Mouse (Mus musculus): ENCODE results near the gene Efhd2. TPM values are rescaled to one million over a fixed set of nuclear protein-coding genes. Genes with fewer than 3 reads are reported as not detected.

Efhd2 gene
- 36.3 and 41.0 TPM in 2 replicates for polyA plus RNA-seq (2012; rRNA removed)

DNA sequence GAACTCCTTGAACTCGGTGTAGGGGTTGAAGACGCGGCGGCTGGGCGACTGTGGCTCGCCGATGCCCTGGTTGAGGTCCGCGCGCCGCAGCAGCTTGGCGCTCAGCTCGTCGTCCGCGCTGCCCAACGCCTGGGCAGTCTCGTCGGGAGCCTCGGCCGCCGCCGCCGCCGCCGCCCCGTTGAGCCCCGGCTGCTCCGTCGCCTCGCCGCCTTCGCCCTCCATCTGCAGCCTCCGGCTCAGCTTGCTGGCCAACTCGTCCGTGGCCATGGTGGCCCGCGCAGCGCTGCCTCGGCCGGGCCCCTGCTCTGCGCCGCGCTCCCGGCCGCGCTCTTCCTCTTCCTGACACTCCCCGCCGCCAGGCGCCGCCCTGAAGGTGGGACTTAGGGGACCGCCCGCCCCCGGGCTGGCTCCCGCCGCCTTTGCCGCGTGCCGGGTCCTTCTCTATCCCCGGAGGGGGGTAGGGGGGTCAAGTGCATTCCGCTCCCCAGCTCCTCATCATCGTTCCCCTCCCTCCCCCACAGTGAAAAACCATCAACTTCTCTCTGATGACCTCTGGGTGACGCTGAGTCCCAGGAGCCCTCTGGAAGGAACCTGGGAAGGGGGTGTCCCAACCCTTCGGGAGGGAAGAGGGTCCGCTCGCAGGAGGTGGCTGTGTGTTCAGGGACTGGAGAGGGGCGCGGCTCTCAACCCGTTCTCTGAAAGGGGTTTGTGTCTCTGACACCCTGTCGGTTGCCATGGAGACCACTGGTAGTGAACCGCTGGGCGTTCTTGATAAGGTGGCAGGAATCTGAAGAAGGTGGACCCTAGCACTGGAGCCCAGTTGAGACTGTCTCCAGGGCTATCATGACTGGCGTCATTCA, at the start of gene Efhd2:
Efhd2 (minus strand) TSS at position 320 of the 860 bp plus-strand sequence.
- Histone ChIP-seq H3K27me3 (replicated peaks; ENCODE audit: control insufficient read depth, insufficient read depth, low read length) (no peaks in the 10 kb centered on the region), H3K36me3 (ENCODE audit: control insufficient read depth, insufficient read depth, low read length) (no peaks in the 10 kb centered on the region), H3K27ac (ENCODE audit: insufficient read depth, low read depth, low read length) (no peak within 1 kb of the TSS), H3K4me3 (ENCODE audit: insufficient read depth, low read depth, low read length) (peak within 1 kb of the TSS; percentile 66), H3K4me1 (ENCODE audit: control insufficient read depth, insufficient read depth, low read length) (no peaks in the 10 kb centered on the region)
- WGBS, result 1% methylated on average over 73 of the region's 73 CpGs
- DNase-seq, result peak; percentile 81
- TF ChIP-seq CTCF (conservative IDR thresholded peaks at IDR 0.05; ENCODE audit: insufficient read depth, insufficient read length, low read depth, low read length) (no peak), POLR2A (IDR thresholded peaks at IDR 0.05; ENCODE audit: low read depth, low read length) (peak; percentile 46)

DNA sequence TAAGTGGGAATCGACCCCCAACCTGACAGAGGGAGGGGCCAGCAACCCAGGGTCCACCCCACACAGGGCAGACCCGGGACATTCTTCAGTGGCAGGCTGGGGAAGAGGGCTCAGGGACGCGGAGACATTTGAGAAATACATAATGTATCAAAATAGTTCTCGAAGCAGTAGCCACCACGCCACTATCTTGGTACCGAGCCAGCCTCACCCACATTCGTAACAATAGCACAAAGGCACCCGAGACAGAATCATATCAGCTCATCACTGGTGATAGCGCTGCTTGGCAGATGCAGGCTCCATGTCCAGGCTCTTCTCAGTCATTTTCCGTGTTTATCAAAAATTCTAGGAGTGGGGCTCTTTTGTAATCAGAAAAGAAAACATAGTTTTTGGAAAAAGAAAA, 49.2 kb upstream of the Efhd2 start:
- no peak overlapping the region for H3K27ac ChIP-seq (ENCODE audit: insufficient read depth, low read depth, low read length)
- peaks cover 9% of the 10 kb centered on the region; the same call in 1 of the 2 replicates for H3K4me1 ChIP-seq (ENCODE audit: control insufficient read depth, insufficient read depth, low read length)
- H3K4me3 ChIP-seq (ENCODE audit: insufficient read depth, low read depth, low read length), result no peak overlapping the region
- no peaks in the 10 kb centered on the region for H3K36me3 ChIP-seq (ENCODE audit: control insufficient read depth, insufficient read depth, low read length)
- 71% methylated on average over 11 of the region's 11 CpGs for WGBS
- DNase-seq, result no peak
- no peaks in the 10 kb centered on the region for H3K27me3 ChIP-seq (replicated peaks; ENCODE audit: control insufficient read depth, insufficient read depth, low read length)
- TF ChIP-seq POLR2A (IDR thresholded peaks at IDR 0.05; ENCODE audit: low read depth, low read length) (no peak), CTCF (conservative IDR thresholded peaks at IDR 0.05; ENCODE audit: insufficient read depth, insufficient read length, low read depth, low read length) (no peak)

DNA sequence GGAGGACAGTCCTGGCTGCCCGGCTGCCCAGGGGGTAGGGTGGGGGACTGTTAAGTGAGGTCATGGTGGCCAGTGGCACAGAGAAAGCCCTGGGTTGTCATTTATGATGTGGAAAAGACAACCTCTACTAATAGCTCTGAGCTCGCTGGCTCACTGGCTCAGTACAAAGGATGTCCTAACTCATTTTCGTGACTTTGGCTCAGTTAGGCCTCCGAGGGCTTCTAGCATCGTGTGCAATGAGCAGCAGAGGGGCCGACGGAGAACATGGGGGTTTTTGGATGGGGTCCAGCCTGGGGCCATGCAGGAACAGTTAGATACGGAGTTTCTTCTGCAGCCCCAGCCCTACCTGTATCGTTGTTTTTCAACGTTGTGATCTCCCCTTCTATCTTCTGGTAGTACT, 45.7 kb upstream of the Efhd2 start:
- H3K36me3 ChIP-seq (ENCODE audit: control insufficient read depth, insufficient read depth, low read length), result no peaks in the 10 kb centered on the region
- H3K4me3 ChIP-seq (ENCODE audit: insufficient read depth, low read depth, low read length), result no peak overlapping the region
- H3K27me3 ChIP-seq (replicated peaks; ENCODE audit: control insufficient read depth, insufficient read depth, low read length), result no peaks in the 10 kb centered on the region
- WGBS, result 78% methylated on average over 10 of the region's 10 CpGs
- H3K4me1 ChIP-seq (ENCODE audit: control insufficient read depth, insufficient read depth, low read length), result no peaks in the 10 kb centered on the region
- H3K27ac ChIP-seq (ENCODE audit: insufficient read depth, low read depth, low read length), result no peak overlapping the region
- TF ChIP-seq CTCF (conservative IDR thresholded peaks at IDR 0.05; ENCODE audit: insufficient read depth, insufficient read length, low read depth, low read length) (no peak), POLR2A (IDR thresholded peaks at IDR 0.05; ENCODE audit: low read depth, low read length) (no peak)
- DNase-seq, result no peak

DNA sequence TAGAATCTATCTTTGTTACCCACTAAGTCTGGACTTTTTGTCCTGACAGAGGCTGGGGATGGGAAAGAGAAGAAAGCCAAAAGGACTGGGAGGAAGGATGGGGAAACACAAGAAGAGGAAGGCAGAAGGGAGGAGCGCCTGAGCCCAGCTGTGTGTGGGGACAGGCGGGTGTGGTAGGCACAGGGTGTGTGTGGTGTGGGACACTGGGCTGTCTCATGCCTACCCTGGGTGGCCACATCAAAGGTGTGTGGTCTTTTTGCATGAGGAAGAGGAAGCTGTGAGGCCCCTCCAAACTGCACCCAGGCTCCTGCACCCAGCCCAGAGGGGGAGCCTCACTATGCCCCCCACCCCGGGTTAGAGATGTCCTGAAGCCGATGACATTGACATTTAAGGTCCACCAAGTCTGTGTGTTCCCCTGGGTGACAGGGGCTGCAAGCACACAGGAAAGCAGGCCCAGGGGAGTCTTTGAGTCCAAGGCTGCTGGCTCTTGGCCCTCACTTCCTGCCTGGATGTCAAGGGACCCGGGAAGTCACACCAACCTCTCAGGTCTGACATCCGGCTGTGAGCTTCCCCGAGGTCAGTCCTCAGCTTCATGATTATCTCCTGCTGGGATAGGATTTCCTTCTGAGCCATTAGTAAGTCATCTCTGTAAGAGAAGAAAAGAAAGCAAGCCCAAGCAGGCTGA, 43.2 kb upstream of the Efhd2 start:
- Histone ChIP-seq H3K27me3 (replicated peaks; ENCODE audit: control insufficient read depth, insufficient read depth, low read length) (no peaks in the 10 kb centered on the region), H3K36me3 (ENCODE audit: control insufficient read depth, insufficient read depth, low read length) (no peaks in the 10 kb centered on the region), H3K4me1 (ENCODE audit: control insufficient read depth, insufficient read depth, low read length) (no peaks in the 10 kb centered on the region), H3K4me3 (ENCODE audit: insufficient read depth, low read depth, low read length) (no peak overlapping the region), H3K27ac (ENCODE audit: insufficient read depth, low read depth, low read length) (no peak overlapping the region)
- WGBS, result 69% methylated on average over 7 of the region's 7 CpGs
- TF ChIP-seq CTCF (conservative IDR thresholded peaks at IDR 0.05; ENCODE audit: insufficient read depth, insufficient read length, low read depth, low read length), result no peak
- no peak for TF ChIP-seq POLR2A (IDR thresholded peaks at IDR 0.05; ENCODE audit: low read depth, low read length)
- DNase-seq, result no peak

DNA sequence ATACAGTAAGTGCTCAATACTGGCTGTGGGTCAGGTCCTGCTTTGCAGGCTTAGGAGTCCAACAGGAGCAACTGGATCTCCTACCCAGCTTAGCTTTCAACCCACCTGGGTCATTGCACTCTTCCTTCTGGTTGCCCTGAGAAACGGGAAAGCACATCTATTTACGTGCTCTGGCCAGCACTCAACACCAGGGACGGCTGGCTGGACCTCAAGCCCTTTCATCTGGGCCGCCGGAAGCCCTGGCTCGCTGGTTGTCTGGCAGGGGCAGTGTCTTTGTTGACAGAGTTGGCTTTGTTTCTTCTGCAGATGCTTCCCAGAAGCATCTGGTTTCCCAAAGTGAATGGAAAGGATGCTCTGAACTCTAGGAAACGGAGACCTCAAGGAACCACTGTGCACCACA, 39.3 kb upstream of the Efhd2 start:
- H3K36me3 ChIP-seq (ENCODE audit: control insufficient read depth, insufficient read depth, low read length), result no peaks in the 10 kb centered on the region
- H3K27me3 ChIP-seq (replicated peaks; ENCODE audit: control insufficient read depth, insufficient read depth, low read length), result no peaks in the 10 kb centered on the region
- DNase-seq, result peak; percentile 55
- no peaks in the 10 kb centered on the region for H3K4me1 ChIP-seq (ENCODE audit: control insufficient read depth, insufficient read depth, low read length)
- WGBS, result 50% methylated on average over 7 of the region's 7 CpGs
- H3K4me3 ChIP-seq (ENCODE audit: insufficient read depth, low read depth, low read length), result no peak overlapping the region
- peak overlapping the region; percentile 20; the same call in 1 of the 2 replicates for H3K27ac ChIP-seq (ENCODE audit: insufficient read depth, low read depth, low read length)
- TF ChIP-seq CTCF (conservative IDR thresholded peaks at IDR 0.05; ENCODE audit: insufficient read depth, insufficient read length, low read depth, low read length), result no peak

DNA sequence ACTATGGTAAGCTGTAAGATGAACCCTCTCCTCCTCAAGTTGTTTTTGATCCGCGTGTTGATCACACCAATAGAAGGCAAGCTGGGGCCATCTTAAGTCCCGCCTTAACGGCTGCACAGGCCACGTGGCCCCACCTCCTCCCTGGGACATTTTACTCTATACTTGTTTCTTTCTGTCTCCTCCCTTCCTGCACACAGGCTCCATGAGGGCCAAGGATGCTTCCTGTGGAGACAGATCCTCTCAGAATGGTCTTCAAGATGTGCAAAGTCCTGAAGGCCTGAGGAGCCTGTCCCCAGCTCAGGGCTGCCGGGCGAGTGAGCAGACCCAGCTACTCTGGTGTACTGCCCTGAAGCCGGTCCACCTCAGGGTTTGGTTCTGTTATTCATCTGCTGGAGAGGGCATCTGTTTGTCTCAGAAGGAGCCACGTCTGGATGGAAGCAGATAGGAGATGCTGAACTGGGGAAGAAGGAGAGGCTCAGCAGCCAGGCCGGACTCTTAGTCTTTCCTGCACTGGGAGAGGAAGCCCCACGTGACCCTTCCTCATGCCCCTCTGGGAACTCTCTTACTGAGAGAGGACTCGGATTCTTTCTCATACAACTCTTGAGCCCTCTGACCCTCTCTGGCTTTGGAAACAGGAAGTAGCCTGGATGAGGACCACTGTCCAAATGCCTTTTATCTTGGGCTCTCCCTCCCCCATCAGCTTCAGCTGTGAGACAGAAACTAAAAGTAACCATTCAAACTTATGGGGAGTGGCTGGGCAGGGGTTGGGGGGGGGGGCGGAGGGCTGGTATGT, 38.7 kb upstream of the Efhd2 start:
- H3K36me3 ChIP-seq (ENCODE audit: control insufficient read depth, insufficient read depth, low read length), result no peaks in the 10 kb centered on the region
- H3K4me3 ChIP-seq (ENCODE audit: insufficient read depth, low read depth, low read length), result no peak overlapping the region
- H3K27ac ChIP-seq (ENCODE audit: insufficient read depth, low read depth, low read length), result peak overlapping the region; percentile 47; the same call in 1 of the 2 replicates
- no peaks in the 10 kb centered on the region for H3K27me3 ChIP-seq (replicated peaks; ENCODE audit: control insufficient read depth, insufficient read depth, low read length)
- TF ChIP-seq POLR2A (IDR thresholded peaks at IDR 0.05; ENCODE audit: low read depth, low read length) (no peak), CTCF (conservative IDR thresholded peaks at IDR 0.05; ENCODE audit: insufficient read depth, insufficient read length, low read depth, low read length) (no peak)
- DNase-seq, result peak; percentile 56
- 66% methylated on average over 13 of the region's 13 CpGs for WGBS
- H3K4me1 ChIP-seq (ENCODE audit: control insufficient read depth, insufficient read depth, low read length), result no peaks in the 10 kb centered on the region

Measured in kidney, adult 2 months (tissue).